Mouse (Mus musculus): Measurements from ENCODE around the gene Usf2. TPM values are rescaled to one million over a fixed set of nuclear protein-coding genes. Genes with fewer than 3 reads are reported as not detected.
"Not testable (repeated sequence)": the region's sequence is repeated elsewhere in the genome, so short reads cannot be mapped to it uniquely, and the experiment has no call there.

Usf2 gene
- total RNA-seq, 1 experiment from 2014 or later, result 111 TPM

DNA sequence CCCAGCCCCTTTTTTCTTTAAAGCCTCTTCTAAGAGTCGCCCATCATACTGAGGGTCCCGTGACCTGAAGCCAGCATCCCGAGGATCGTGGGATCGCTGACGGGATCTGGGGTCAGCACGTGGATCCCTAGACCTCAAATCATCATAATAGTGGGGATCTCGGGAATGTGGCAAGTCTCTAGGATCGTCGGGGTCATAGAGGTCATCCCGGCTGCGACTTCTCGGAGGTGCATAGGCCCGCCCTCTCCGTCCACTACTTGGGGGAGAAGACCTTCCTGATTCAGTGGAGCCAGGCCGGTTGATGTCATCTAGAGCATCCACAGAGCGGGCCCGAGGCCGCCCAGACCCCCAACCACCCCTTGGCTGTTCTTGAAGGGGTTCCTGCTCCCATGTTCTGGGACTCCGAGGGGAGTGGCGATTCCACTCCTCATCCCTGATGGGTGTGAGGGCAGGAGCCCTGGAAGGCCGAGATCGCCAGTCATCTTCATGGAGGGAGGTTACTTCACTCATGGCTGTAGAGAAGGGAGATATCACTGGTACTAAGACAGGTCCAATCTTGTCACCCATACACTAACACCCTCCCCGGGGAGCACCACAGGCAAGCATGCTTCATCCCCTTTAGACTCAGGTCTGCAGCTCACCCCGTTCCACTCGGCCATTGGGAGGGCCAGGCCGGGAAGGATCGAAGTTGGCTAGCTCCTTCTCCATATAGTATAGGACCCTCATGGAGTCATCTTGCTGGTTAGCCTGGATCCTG lies 1.7 kb upstream of the Usf2 start:
- DNase-seq, result peak; percentile 24

DNA sequence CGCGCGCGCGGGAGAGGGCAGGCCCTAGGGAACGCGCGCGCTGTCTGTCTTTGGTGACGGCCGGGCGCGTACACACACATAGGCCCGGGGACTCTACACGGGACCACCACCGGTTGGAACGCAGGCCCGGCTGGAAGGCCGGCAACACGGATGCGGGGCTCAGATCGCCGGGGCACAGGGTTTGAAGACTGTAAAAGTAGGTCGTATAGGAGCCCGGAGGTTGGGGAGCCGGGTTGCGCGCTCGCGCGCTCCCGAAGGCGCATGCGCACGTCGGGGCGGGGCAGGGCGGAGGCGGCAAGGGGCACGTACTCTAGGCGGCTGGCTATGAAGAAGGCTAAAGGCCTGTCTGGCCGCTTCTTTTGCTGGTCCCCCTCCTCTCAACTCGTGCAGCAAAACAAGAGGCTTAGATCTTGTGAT lies 772 bp upstream of the Usf2 start:
- peak; percentile 95 for DNase-seq

DNA sequence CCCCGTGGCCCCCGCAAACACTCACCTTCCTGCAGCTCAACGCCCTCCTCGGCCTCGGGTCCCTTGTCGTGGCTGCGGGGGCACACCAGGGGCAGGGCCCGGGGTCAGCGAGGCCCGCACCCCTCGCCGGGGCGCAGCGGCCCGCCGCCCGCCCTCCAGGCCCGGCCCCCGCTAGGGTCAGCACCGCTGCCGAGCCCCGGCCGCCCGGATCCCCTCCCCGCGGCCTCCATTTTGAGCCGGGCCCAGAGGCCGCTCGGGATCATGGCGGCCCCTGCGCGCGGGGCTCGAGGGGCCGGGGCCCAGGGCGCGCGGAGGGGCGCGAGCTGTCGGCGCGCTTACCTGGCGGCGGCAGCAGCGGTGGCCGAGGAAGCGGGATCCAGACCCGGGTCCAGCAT lies 249 bp downstream of the Usf2 start:
- DNase-seq, result no peak

DNA sequence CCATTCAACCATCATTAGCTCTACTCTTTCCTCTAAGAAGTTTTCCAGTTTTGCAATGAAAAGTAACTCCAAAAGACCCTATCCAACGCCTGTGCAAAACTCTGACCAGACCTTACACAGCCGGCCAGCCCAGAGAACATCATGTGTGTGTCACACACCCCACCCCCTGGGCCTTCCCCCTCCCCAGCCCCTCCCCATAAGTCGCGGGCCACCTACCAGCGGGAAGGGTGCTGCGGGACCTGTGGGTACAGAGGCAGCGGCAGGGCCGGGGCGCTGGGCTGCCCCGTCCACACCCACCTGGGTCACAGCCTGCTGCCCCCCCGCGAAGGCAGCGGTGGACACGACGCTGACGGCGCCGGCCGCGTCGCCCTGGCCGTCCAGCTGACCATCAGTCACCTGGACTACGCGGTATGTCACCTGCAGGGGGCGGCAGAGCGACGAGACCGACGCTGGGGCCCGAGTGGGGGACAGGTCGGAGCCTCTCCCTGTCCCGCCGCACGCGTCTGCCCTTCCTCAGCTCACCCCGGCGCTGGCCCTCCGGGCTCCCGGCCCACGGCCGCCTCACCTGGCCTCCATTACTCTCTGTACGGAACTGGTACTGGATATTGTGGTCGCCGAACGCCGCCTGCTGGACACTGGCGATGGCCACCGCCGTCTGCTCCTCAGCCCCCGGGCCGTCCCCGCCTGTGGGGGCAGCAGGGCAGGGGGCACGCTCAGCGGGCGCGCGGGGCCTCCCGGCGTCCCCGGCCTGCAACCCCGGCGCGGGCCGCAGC lies 833 bp downstream of the Usf2 start:
- peak; percentile 95 for DNase-seq

DNA sequence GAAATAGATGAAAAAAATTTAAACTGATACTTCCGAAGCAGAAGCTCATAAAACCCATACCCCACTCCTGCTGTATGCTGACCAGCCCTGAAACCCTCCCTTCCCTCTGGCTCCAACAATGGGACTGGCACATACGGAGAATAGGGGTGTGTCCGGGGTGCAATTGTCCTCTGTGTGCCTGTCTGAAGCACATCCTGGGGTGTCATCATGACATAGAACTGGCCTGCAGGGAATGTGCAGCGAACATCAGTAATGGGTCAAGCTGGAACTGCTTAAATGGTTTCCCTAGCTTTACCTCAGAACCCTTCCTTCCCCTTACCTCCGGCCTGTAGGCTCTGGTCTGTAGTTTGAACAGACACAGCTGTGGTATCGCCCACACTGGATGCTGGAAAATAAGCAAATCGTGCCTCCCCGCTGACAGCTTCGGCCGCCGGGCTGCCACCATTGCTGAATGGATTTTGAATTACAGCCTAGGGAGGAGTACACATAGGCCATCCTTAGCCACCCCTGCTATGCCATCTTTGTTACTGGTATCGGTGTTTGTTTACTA lies 1.6 kb downstream of the Usf2 start:
- peak; percentile 9 for DNase-seq

DNA sequence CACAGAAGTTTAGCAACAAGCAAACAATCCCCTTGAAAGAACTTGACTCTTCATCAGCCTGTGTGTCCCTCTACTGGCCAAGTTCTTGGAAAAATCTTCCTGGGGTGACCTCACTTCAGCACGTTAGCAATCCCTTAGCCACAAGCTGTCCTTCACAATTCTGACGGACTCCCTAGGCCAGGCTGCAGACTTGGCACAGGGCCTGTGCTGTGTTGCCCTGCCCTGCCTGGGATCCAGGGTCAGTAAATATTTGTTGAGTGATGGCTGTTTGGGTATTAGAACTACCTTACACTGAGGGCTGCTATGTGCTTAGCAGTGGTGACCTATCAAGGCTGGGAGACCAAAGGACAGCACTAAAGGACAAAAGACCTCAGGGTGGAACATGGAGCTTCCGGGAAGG lies 2.6 kb downstream of the Usf2 start:
- peak; percentile 87 for DNase-seq

DNA sequence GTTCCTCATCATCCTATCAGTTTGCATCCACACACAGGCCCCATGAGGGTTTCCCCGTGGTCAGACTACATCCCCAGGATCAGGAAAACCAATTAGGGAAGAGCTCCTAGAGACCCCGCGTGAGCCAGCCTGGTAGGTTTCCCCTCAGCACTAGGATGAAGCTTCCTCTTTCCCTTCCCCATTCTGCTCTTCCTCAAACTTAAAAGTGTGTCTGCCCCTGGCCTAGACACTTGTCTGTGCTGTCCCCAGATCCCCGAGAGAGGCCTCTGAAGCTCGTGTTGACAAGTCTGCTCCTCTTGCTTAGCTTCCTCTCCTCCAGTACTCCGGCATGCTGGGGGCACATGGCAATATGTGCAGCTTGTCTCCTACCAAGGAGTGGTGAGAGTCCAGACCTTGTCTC lies 3.1 kb downstream of the Usf2 start:
- DNase-seq, result peak; percentile 13

DNA sequence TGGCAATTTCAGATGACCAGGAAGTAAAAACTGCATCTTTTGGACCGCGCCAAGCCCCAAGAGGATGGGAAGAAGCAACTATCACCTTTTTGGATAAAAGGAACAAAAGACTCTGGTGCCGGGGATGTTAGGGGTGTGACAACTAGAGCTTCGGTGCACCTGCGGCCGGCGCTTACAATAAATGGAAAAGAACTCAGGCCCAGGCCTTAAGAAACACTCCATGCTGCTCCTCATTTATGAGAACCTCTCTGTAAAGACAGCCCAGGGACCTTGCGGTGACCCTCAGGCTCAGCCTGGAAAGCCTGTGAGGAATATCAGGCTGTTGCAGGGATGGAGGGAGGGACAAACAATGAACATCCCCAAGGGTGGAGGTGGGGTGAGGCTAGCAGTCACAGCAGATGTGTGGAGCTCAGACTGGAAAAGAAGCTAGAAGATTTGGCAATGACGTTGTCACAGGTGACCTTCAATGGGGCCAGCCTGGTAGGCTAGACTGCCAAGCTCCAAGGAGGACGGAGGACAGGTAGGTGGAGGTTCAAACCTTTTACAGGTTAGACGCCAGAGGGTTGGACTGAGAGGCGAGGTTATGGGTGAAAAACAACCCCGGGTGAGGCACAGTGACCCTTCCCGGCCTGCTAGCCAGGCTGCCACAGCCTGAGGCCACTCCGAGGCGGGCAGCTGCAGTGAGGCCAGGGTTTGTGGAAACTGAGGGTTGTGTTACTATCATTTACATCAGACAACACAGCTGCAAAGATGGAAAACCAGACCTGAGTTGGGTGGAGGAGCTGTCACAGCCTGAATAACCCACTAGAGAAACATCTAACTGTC lies 4.0 kb downstream of the Usf2 start:
- peak; percentile 17 for DNase-seq

DNA sequence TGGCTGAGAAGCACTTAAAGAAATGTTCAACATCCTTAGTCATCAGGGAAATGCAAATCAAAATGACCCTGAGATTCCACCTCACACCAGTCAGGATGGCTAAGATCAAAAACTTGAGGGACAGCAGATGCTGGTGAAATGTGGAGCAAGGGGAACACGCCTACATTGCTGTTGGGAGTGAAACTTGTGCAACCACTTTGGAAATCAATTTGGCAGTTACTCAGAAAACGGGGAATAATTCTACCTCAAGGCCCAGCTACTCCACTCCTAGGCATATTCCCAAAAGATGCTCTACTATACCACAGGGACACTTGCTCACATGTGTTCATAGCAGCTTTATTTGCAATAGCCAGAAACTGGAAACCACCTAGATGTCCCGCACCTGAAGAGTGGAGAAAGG lies 6.7 kb downstream of the Usf2 start:
- DNase-seq, result peak; percentile 56

DNA sequence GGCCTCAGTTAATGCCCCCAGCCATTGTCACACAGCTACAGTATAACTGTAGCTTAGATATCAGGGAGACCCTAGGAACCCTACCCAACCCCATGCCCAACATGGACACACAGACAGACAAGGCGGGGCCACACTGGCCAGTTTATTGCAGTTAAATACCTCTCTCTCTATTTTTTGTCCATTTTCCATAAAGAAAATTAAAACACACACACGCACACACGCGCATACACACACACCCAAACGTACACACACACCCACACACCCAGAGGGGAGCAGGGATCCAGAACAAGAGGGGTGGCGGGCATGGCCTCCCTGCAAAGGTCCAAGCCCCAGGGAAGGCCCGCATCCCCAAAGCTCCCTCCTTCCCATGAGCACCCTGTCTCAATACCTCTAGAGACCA lies 10.7 kb downstream of the Usf2 start:
- no peak for DNase-seq

DNA sequence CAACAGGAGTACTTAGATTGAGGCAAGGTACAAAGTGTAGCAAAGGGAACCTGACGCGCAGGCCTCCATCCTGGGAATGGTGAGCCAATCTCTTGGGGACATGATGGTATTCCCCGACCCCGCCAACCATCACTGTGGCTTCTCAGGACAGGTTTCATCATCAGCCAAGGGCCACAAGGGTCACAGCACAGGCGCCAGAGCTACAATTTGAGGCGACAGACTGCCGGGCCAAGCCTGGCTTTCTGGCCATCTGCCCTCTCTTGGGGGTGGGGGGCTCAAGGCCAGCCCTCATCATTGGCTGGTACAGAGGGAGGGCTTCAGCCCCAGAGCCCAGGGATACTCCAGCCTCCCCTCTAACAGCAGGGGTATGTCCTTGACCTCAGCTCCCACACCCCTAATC lies 11.1 kb downstream of the Usf2 start:
- DNase-seq, result peak; percentile 62

DNA sequence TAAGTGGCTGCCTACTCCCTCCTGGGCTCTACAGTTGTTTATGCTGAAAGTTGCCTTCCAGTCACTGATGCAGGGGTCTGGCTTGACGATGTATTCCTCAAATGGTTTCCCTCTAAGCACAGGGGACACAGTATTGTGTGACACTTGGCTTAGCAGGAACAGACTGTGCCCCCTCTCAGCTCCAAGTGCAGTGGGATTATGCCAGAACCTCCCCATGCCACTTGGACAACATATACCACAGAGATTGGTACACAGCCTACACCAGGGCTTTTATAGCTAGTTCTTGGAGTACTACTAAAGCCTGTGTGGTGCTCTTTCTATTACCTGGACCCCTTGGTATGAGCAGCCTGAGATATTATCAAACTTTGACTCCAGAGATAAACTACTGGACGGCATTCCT lies 11.9 kb downstream of the Usf2 start:
- not testable (repeated sequence) for DNase-seq

DNA sequence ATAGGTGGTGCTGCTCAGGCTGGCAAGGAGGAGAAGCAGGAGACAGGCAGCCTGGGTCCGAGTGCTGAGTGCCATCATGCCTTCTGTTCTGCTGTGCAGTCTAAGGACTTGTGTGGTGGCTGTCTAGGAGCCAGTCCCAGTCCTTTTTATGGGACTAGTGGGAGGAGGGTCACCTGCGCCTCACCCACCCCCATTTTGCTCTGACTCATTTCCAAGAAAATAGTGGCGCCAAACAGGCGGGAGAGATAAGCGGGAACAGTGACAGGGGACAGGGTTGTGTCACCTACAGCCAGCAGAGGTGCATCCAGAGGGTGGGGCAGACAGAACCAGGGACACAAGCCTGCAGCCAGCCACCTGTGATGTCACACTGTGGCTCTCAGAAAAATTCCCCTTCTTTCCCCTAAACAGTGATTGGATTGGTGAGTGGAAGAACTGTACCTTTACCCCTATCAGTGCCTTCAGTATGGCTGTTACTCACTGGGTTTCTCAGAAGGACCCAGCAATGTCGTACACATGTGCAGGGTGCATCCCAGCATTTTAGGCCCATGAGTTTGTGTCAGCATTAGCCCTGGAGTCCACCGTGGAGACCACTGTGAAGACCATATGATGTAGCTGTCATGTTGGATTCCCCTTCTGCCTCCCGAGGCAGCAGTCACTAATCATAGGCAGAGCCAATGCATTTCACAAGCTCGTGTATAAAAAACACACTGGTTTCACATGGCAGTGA lies 12.5 kb downstream of the Usf2 start, which contains the start of gene Hamp:
Gene Hamp (minus strand): TSS at position 124 of the 727 bp plus-strand sequence.
- DNase-seq, result no peak

DNA sequence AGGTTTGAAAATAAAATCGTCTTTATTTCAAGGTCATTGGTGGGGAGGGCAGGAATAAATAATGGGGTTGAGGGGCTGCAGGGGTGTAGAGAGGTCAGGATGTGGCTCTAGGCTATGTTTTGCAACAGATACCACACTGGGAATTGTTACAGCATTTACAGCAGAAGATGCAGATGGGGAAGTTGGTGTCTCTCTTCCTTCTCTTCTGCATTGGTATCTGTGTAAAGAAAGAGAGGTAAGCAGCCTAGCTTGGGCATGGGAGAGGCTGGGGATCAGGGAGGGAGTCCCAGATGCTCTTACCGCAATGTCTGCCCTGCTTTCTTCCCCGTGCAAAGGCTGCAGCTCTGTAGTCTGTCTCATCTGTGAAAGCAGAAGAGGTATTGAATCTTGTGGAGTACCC lies 14.2 kb downstream of the Usf2 start:
- not testable (repeated sequence) for DNase-seq

DNA sequence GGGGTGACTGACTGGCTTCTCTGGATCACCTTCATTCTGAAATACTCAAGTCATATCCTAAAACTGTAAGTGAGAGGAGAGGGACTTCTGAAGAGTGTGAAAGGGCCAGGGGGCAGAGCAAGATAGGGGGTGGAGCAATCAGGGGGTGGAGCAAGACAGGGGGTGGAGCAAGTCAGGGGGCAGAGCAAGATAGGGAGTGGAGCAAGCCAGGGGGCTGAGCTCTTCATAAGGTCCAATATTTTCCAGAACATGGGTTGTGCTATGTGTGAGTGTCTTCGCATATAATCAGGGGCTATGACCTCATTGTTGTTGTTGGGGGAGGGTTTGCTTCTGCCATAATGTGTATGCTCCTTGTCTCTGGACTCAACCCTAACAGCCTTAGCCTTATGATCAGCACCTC lies 16.5 kb downstream of the Usf2 start:
- not testable (repeated sequence) for DNase-seq

DNA sequence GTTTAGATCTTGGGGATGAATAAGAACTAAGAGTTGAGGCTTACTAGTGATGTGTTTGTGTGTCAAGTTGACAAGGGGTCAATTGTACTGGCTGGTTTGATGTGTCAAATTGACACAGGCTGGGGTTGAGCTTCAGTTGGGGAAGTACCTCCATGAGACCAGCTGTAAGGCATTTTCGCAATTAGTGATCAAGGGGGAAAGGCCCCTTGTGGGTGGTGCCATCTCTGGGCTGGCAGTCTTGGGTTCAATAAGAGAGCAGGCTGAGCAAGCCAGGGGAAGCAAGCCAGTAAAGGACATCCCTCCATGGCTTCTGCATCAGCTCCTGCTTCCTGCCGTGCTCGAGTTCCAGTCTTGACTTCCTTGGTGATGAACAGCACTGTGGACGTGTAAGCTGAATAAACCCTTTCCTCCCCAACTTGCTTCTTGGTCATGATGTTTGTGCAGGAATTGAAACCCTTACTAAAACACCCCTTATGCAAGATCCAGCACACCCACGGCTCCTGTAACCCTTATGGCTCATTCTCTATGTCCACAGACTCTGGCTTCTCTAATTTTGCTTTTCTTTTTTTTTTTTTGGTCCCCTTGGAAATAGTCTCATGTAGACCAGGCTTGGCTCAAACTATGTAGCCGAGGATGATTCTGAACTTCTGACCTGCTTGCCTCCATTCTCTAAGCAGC lies 21.0 kb downstream of the Usf2 start:
- DNase-seq, result not testable (repeated sequence)

DNA sequence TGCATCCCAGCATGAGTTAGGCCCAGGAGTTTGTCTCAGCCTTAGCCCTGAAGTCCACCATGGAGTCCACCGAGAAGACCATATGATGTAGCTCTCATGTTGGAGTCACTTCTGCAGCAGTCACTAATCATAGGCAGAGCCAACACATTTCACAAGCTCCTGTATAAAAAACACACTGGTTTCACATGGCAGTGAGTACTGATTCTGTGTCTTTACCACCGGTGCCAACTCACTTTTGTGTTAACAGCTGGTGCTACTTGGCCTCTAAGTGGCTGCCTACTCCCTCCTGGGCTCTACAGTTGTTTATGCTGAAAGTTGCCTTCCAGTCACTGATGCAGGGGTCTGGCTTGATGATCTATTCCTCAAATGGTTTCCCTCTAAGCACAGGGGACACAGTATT lies 32.0 kb downstream of the Usf2 start, which contains the start of gene Hamp2:
Gene Hamp2 (minus strand): TSS at position 101 of the 400 bp plus-strand sequence.
- DNase-seq, result not testable (repeated sequence)

DNA sequence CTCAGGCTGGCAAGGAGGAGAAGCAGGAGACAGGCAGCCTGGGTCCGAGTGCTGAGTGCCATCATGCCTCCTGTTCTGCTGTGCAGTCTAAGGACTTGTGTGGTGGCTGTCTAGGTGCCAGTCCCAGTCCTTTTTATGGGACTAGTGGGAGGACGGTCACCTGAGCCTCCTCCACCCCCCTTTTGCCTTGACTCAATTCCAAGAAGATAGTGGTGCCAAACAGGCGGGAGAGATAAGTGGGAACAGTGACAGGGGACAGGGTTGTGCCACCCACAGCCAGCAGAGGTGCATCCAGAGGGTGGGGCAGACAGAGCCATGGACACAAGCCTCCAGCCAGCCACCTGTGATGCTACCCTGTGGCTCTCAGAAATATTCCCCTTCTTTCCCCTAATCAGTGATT lies 32.5 kb downstream of the Usf2 start:
- DNase-seq, result no peak

DNA sequence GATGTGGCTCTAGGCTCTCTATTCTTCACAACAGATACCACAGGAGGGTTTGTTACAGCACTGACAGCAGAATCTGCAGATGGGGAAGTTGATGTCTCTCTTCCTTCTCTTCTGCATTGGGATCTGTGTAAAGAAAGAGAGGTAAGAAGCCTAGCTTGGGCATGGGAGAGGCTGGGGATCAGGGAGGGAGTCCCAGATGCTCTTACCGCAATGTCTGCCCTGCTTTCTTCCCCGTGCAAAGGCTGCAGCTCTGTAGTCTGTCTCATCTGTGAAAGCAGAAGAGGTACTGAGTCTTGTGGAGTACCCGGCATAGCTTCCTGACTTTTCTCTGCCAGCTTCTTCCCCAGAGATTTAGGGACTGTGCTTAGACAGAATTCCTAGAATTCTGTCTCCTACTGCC lies 34.1 kb downstream of the Usf2 start:
- DNase-seq, result not testable (repeated sequence)

DNA sequence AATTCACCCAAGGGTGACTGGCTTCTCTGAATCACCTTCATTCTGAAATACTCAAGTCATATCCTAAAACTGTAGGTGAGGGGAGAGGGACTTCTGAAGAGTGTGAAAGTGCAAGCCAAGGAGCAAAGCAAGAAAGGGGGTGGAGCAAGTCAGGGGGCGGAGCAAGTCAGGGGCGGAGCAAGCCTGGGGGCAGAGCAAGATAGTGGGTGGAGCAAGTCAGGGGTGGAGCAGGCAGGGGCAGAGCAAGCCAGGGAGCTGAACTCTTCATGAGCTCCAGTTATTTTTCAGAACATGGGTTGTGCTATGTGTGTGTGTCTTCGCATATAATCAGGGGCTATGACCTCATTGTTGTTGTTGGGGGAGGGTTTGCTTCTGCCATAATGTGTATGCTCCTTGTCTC lies 36.4 kb downstream of the Usf2 start:
- DNase-seq, result no peak

DNA sequence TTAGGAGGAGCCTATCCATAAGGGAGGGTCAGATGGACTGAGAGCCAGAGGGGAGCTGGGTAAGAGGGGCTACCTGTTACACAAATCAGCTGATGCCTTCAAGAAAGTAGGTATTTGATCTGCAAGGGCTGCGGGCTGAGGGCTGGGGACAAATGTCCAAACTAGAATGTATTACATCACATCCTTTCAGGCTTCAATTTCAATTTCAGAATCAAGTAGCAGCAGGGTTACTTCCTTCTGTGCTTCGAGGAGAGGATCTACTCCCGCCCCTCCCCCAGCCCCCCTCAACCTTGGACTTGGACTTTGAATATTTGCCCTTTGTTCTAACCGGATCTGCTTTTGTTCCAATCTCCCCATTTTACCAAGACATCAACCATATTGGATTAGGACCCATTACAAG lies 39.4 kb downstream of the Usf2 start:
- DNase-seq, result no peak

Measured in adrenal gland, postnatal 14 days (tissue).